Mouse (Mus musculus): Measurements from ENCODE around the gene Cdk7. TPM values are rescaled to one million over a fixed set of nuclear protein-coding genes. Genes with fewer than 3 reads are reported as not detected.

Gene Cdk7
- 97.7 and 101 TPM in 2 replicates for polyA plus RNA-seq (2016; fragmentation: Nextera tagmentation; extraction: Ambion mirVana)

GRCm38 (mm10) chr13:100730861-100731176 lies at the start of gene Cdk7:
Cdk7 (minus strand) TSS chr13:100730939.
- Histone ChIP-seq H3K27ac (peak within 1 kb of the TSS; percentile 93), H3K27me3 (no peaks in the 10 kb centered on the region), H3K4me2 (replicated peaks) (peak within 1 kb of the TSS; percentile 61), H3K9ac (peak within 1 kb of the TSS; percentile 88), H3K36me3 (peaks cover 23% of the 10 kb centered on the region), H3K9me3 (no peaks in the 10 kb centered on the region), H3K4me1 (peaks cover 13% of the 10 kb centered on the region), H3K4me3 (peak within 1 kb of the TSS; percentile 75)
- peak; percentile 99 for ATAC-seq (ENCODE audit: insufficient number of reproducible peaks, insufficient read depth, low FRiP score, low TSS enrichment)
- WGBS, result 0% methylated on average over 19 of the region's 19 CpGs

GRCm38 (mm10) chr13:100777491-100777890 lies 46.8 kb upstream of the Cdk7 start:
- peaks cover 31% of the 10 kb centered on the region for H3K36me3 ChIP-seq
- peaks cover 16% of the 10 kb centered on the region for H3K4me1 ChIP-seq
- H3K4me3 ChIP-seq, result no peak overlapping the region
- WGBS, result 84% methylated on average over 3 of the region's 3 CpGs
- no peaks in the 10 kb centered on the region for H3K27me3 ChIP-seq
- H3K4me2 ChIP-seq (replicated peaks), result no peak overlapping the region
- no peak overlapping the region for H3K9ac ChIP-seq
- H3K9me3 ChIP-seq, result no peaks in the 10 kb centered on the region
- ATAC-seq (ENCODE audit: insufficient number of reproducible peaks, insufficient read depth, low FRiP score, low TSS enrichment), result no peak
- no peak overlapping the region for H3K27ac ChIP-seq

- H3K9me3 ChIP-seq, result no peaks in the 10 kb centered on the region
- H3K4me3 ChIP-seq, result no peak overlapping the region
- H3K27ac ChIP-seq, result no peak overlapping the region
- H3K27me3 ChIP-seq, result no peaks in the 10 kb centered on the region
- H3K9ac ChIP-seq, result no peak overlapping the region
- peaks cover 30% of the 10 kb centered on the region for H3K36me3 ChIP-seq
- ATAC-seq (ENCODE audit: insufficient number of reproducible peaks, insufficient read depth, low FRiP score, low TSS enrichment), result no peak
- peaks cover 16% of the 10 kb centered on the region for H3K4me1 ChIP-seq
- 63% methylated on average over 6 of the region's 6 CpGs for whole genome bisulfite sequencing
- H3K4me2 ChIP-seq (replicated peaks), result no peak overlapping the region; the same call in 1 of the 2 replicates
Observed at GRCm38 (mm10) chr13:100776710-100777109, 46.0 kb upstream of the Cdk7 start.

- H3K27ac ChIP-seq, result 0 out of 2 replicates have a peak overlapping the region, but pooled peaks have one; percentile 37
- H3K9me3 ChIP-seq, result no peaks in the 10 kb centered on the region
- H3K36me3 ChIP-seq, result peaks cover 25% of the 10 kb centered on the region; the same call in 1 of the 2 replicates
- no peaks in the 10 kb centered on the region for H3K27me3 ChIP-seq
- H3K4me3 ChIP-seq, result peak overlapping the region; percentile 87
- WGBS, result 16% methylated on average over 8 of the region's 8 CpGs
- peak overlapping the region; percentile 89 for H3K4me2 ChIP-seq (replicated peaks)
- peaks cover 16% of the 10 kb centered on the region for H3K4me1 ChIP-seq
- peak overlapping the region; percentile 70 for H3K9ac ChIP-seq
- no peak for ATAC-seq (ENCODE audit: insufficient number of reproducible peaks, insufficient read depth, low FRiP score, low TSS enrichment)
Observed at GRCm38 (mm10) chr13:100776056-100776419, 45.3 kb upstream of the Cdk7 start.

GRCm38 (mm10) chr13:100775252-100776055 lies 44.7 kb upstream of the Cdk7 start, which contains the start of gene Cenph:
Cenph (minus strand) TSS chr13:100775899.
- Histone ChIP-seq H3K27me3 (no peaks in the 10 kb centered on the region), H3K4me3 (peak within 1 kb of the TSS; percentile 87), H3K9me3 (no peaks in the 10 kb centered on the region), H3K27ac (0 out of 2 replicates have a peak within 1 kb of the TSS, but pooled peaks have one; percentile 42), H3K36me3 (peaks cover 29% of the 10 kb centered on the region), H3K4me1 (peaks cover 16% of the 10 kb centered on the region), H3K4me2 (replicated peaks) (peak within 1 kb of the TSS; percentile 89), H3K9ac (peak within 1 kb of the TSS; percentile 70)
- peak; percentile 81 for ATAC-seq (ENCODE audit: insufficient number of reproducible peaks, insufficient read depth, low FRiP score, low TSS enrichment)
- WGBS, result under 1% methylated on average over 46 of the region's 46 CpGs

GRCm38 (mm10) chr13:100774704-100775103 lies 44.0 kb upstream of the Cdk7 start:
- Histone ChIP-seq H3K27ac (no peak overlapping the region), H3K4me2 (replicated peaks) (peak overlapping the region; percentile 89), H3K4me3 (peak overlapping the region; percentile 87), H3K4me1 (peaks cover 16% of the 10 kb centered on the region), H3K9me3 (no peaks in the 10 kb centered on the region), H3K36me3 (peaks cover 28% of the 10 kb centered on the region), H3K27me3 (no peaks in the 10 kb centered on the region), H3K9ac (peak overlapping the region; percentile 70)
- ATAC-seq (ENCODE audit: insufficient number of reproducible peaks, insufficient read depth, low FRiP score, low TSS enrichment), result no peak

GRCm38 (mm10) chr13:100755329-100755728 lies 24.6 kb upstream of the Cdk7 start:
- Histone ChIP-seq H3K27me3 (no peaks in the 10 kb centered on the region), H3K9me3 (no peaks in the 10 kb centered on the region), H3K4me1 (no peaks in the 10 kb centered on the region), H3K27ac (no peak overlapping the region), H3K36me3 (peaks cover 9% of the 10 kb centered on the region), H3K4me3 (no peak overlapping the region), H3K4me2 (replicated peaks) (no peak overlapping the region), H3K9ac (no peak overlapping the region)
- WGBS, result 89% methylated on average over 2 of the region's 2 CpGs
- ATAC-seq (ENCODE audit: insufficient number of reproducible peaks, insufficient read depth, low FRiP score, low TSS enrichment), result no peak

GRCm38 (mm10) chr13:100754186-100754585 lies 23.4 kb upstream of the Cdk7 start:
- Histone ChIP-seq H3K4me1 (no peaks in the 10 kb centered on the region), H3K27ac (no peak overlapping the region), H3K4me2 (replicated peaks) (no peak overlapping the region), H3K4me3 (no peak overlapping the region), H3K9ac (no peak overlapping the region), H3K27me3 (no peaks in the 10 kb centered on the region), H3K36me3 (peaks cover 2% of the 10 kb centered on the region; the same call in 1 of the 2 replicates), H3K9me3 (no peaks in the 10 kb centered on the region)
- ATAC-seq (ENCODE audit: insufficient number of reproducible peaks, insufficient read depth, low FRiP score, low TSS enrichment), result no peak
- 70% methylated on average over 4 of the region's 4 CpGs for WGBS

- 83% methylated on average over 6 of the region's 6 CpGs for WGBS
- no peak overlapping the region for H3K4me2 ChIP-seq (replicated peaks)
- H3K4me1 ChIP-seq, result no peaks in the 10 kb centered on the region
- H3K27ac ChIP-seq, result no peak overlapping the region
- no peak overlapping the region for H3K4me3 ChIP-seq
- H3K27me3 ChIP-seq, result no peaks in the 10 kb centered on the region
- no peaks in the 10 kb centered on the region for H3K36me3 ChIP-seq
- no peak for ATAC-seq (ENCODE audit: insufficient number of reproducible peaks, insufficient read depth, low FRiP score, low TSS enrichment)
- H3K9ac ChIP-seq, result no peak overlapping the region
- H3K9me3 ChIP-seq, result no peaks in the 10 kb centered on the region
Observed at GRCm38 (mm10) chr13:100753011-100753410, 22.3 kb upstream of the Cdk7 start.

GRCm38 (mm10) chr13:100752529-100752928 lies 21.8 kb upstream of the Cdk7 start:
- Histone ChIP-seq H3K9me3 (no peaks in the 10 kb centered on the region), H3K36me3 (no peaks in the 10 kb centered on the region), H3K4me3 (no peak overlapping the region), H3K4me1 (no peaks in the 10 kb centered on the region), H3K9ac (no peak overlapping the region), H3K27ac (no peak overlapping the region), H3K27me3 (no peaks in the 10 kb centered on the region), H3K4me2 (replicated peaks) (no peak overlapping the region)
- ATAC-seq (ENCODE audit: insufficient number of reproducible peaks, insufficient read depth, low FRiP score, low TSS enrichment), result no peak
- 88% methylated on average over 8 of the region's 8 CpGs for WGBS

GRCm38 (mm10) chr13:100751402-100751801 lies 20.7 kb upstream of the Cdk7 start:
- Histone ChIP-seq H3K27ac (no peak overlapping the region), H3K4me1 (no peaks in the 10 kb centered on the region), H3K36me3 (no peaks in the 10 kb centered on the region), H3K4me2 (replicated peaks) (no peak overlapping the region), H3K4me3 (no peak overlapping the region), H3K27me3 (no peaks in the 10 kb centered on the region), H3K9ac (no peak overlapping the region), H3K9me3 (no peaks in the 10 kb centered on the region)
- ATAC-seq (ENCODE audit: insufficient number of reproducible peaks, insufficient read depth, low FRiP score, low TSS enrichment), result no peak
- WGBS, result 85% methylated on average over 3 of the region's 3 CpGs

GRCm38 (mm10) chr13:100750799-100751198 lies 20.1 kb upstream of the Cdk7 start:
- Histone ChIP-seq H3K9me3 (no peaks in the 10 kb centered on the region), H3K27ac (no peak overlapping the region), H3K4me2 (replicated peaks) (no peak overlapping the region), H3K4me3 (no peak overlapping the region), H3K36me3 (no peaks in the 10 kb centered on the region), H3K9ac (no peak overlapping the region), H3K4me1 (no peaks in the 10 kb centered on the region), H3K27me3 (no peaks in the 10 kb centered on the region)
- no peak for ATAC-seq (ENCODE audit: insufficient number of reproducible peaks, insufficient read depth, low FRiP score, low TSS enrichment)
- 81% methylated on average over 5 of the region's 5 CpGs for WGBS

Measured in embryonic facial prominence, embryonic 12.5 days (tissue).